Mouse (Mus musculus): Measurements from ENCODE around the gene Akt1s1.

DNA sequence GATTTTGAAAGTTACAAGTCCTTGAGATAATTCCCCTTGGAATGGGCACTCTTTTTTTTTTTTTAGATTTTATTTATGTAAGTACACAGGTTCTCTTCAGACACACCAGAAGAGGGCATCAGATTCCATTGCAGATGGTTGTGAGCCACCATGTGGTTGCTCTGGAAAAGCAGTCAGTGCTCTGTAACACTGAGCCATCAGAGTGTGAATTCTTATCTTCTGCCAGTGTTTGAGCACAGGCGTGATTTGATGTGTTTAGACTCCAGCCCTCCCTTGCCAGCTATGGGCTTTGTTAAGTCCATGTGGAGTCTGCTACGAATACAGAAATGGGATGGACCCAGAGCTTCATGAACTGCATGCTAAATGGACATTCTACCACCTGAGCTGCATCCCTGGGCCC is 30.6 kb upstream of the Akt1s1 start:
- no peak for TF ChIP-seq POLR2A (IDR thresholded peaks at IDR 0.05; ENCODE audit: low read depth, low read length)
- no peak for TF ChIP-seq CTCF (IDR thresholded peaks at IDR 0.05; ENCODE audit: extremely low read depth, insufficient read length, insufficient replicate concordance, low read depth, low read length)
